Mouse (Mus musculus) cortical plate, adult 2 months (tissue): ENCODE measurements at regions not wholly inside any gene's neighbourhood (a gene's known extent, or its start where the extent isn't known, plus 50 kb on each side); places are given as distances from the start of the nearest gene placed in this dataset.

Experiments used
- CTCF ChIP-seq: fragments of 200-500 bp; IDR thresholded peaks from 2 replicates; pipeline ENCODE4 v1.5.1; 2011; ENCODE audit warnings: mild to moderate bottlenecking, control low read depth, low read length; ENCODE audit not compliant: insufficient read depth; ENCODE audit errors: extremely low read depth
- POLR2A ChIP-seq: fragments of 200-500 bp; IDR thresholded peaks from 2 replicates; pipeline ENCODE4 v1.6.1; 2011; ENCODE audit warnings: mild to moderate bottlenecking, low read length, control low read depth; ENCODE audit not compliant: insufficient read depth; ENCODE audit errors: extremely low read depth

DNA sequence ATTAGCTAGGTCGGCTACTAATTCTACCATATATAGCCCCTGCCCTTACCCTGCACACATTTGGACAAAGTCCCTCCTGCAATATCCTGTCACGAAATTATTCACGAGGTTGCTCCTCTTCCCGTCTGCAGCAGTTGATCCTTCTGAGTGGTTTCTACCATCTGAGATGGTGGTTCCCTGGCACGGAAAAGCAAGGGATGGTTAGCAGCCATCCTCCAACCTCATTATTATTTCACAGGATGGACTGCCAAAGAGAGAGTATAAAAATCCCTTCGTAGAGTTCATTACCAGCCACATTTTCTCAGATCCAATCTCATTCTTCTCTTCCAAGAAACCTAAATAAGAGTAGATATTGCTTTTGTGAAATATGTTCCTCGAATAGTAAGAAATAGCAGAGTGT lies 272.2 kb downstream of the Spry2 start:
- no peak for TF ChIP-seq CTCF
- no peak for TF ChIP-seq POLR2A
